Mouse (Mus musculus) intestine, embryonic 15.5 days (tissue): ENCODE results near the gene 4931429L15Rik. TPM values are rescaled to one million over a fixed set of nuclear protein-coding genes. Genes with fewer than 3 reads are reported as not detected.

Experiments used
- ATAC-seq: fragments of 200-750 bp; cut with Nextera tagmentation; 2 replicates; pipeline ENCODE4 v1.8.0; 2017; ENCODE audit warnings: moderate TSS enrichment, moderate library complexity
- H3K27ac ChIP-seq: fragments of 300-500 bp; sonication (generic); 2 replicates; pipeline ENCODE4 v1.5.1; 2015; ENCODE audit warnings: mild to moderate bottlenecking, inconsistent platforms
- H3K27me3 ChIP-seq: fragments of 300-500 bp; sonication (generic); replicated peaks from 2 replicates; pipeline ENCODE4 v1.6.1; 2015; ENCODE audit warnings: inconsistent platforms
- H3K36me3 ChIP-seq: fragments of 300-500 bp; sonication (generic); 2 replicates; pipeline ENCODE4 v1.6.1; 2015; ENCODE audit warnings: inconsistent platforms
- H3K4me1 ChIP-seq: fragments of 300-500 bp; sonication (generic); replicated peaks from 2 replicates; pipeline ENCODE4 v1.6.1; 2015; ENCODE audit warnings: inconsistent platforms
- H3K4me2 ChIP-seq: fragments of 300-500 bp; sonication (generic); replicated peaks from 2 replicates; pipeline ENCODE4 v1.6.1; 2015; ENCODE audit warnings: mild to moderate bottlenecking, inconsistent platforms
- H3K4me3 ChIP-seq: fragments of 300-500 bp; sonication (generic); replicated peaks from 2 replicates; pipeline ENCODE4 v1.5.1; 2015; ENCODE audit warnings: inconsistent platforms
- H3K9ac ChIP-seq: fragments of 300-500 bp; sonication (generic); 2 replicates; pipeline ENCODE4 v1.6.1; 2015; ENCODE audit warnings: inconsistent platforms
- H3K9me3 ChIP-seq: fragments of 300-500 bp; sonication (generic); 2 replicates; pipeline ENCODE4 v1.6.1; 2016; ENCODE audit warnings: inconsistent platforms
- WGBS: fragments of 180-500 bp; shearing (Covaris S2); methylation state at CpG from one replicate; pipeline ENCODE4 v1.1.7; 2015; 5-methylcytosine and 5-hydroxymethylcytosine counted together
- polyA plus RNA-seq: library from polyadenylated mRNA; unstranded; fragments of >200 nt; fragmentation: Nextera tagmentation; extraction: Ambion mirVana; gene quantifications from 2 replicates; pipeline ENCODE4 v1.2.1, GENCODE M21; 2015

4931429L15Rik gene
- polyA plus RNA-seq, 1 experiment from 2014 or later, result not detected

DNA sequence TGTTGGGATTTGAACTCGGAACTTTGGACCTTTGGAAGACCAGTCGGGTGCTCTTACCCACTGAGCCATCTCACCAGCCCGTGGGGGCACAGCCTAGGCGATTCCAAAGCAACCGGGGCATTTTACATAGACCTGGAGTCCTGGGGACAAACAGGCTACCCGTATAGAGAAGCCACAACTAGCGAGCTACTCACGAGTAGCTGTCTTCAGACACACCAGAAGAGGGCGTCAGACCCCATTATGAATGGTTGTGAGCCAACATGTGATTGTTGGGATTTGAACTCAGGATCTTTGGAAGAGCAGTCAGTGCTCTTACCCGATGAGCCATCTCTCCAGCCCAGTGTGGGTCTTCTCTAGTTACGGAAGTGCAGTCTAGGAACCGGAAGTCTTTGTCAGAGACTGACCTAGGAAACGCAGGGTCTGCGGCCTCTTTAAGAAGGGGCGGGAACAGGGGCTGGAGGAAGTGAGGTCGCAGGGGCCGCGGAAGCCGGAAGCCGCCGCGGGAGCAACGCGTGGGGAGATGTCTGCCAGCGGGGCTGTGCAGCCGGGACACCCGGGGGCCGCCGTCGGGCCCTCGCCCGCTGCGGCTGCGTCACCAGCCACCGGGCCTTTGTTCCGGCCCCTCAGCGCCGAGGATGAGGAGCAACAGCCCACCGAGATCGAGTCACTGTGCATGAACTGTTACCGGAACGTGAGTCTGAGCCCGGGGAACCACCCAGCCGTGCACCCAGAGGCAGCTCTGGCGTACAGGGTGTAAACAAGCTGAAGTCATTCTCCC lies 46.9 kb downstream of the 4931429L15Rik start, which contains the start of gene Zpr1:
Gene Zpr1, plus strand, starts transcription at position 388 of the 778 bp plus-strand sequence.
- peak; percentile 97 for ATAC-seq
- H3K9ac ChIP-seq, result peak within 1 kb of the TSS; percentile 64
- 5% methylated on average over 45 of the region's 45 CpGs for WGBS
- peak within 1 kb of the TSS; percentile 82 for H3K4me2 ChIP-seq
- H3K27ac ChIP-seq, result peak within 1 kb of the TSS; percentile 54
- H3K36me3 ChIP-seq, result peaks cover 21% of the 10 kb centered on the region; the same call in 1 of the 2 replicates
- peaks cover 15% of the 10 kb centered on the region for H3K27me3 ChIP-seq
- no peaks in the 10 kb centered on the region for H3K9me3 ChIP-seq
- H3K4me1 ChIP-seq, result 0 out of 2 replicates have a peak, but pooled peaks cover 6% of the 10 kb centered on the region
- H3K4me3 ChIP-seq, result peak within 1 kb of the TSS; percentile 94

DNA sequence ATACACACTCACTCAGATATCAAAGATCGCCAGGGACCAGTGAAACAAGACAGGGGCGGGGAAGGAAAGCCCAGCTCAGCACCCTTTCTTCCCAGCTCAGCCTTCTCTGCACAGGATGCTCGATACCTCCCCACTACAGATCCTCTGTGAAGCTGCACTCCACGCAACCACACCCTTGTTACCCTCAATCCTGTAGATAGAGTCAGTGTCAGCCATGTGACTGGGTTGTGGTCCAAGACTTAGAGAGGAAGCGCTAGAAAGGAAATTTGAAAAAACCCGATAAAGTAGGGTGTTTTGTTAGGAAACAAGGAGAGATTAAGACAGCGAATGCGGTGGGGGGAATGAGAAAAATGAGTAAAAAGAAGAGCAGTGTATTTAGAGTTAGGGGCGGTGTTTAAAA lies 47.7 kb downstream of the 4931429L15Rik start:
- peaks cover 15% of the 10 kb centered on the region for H3K27me3 ChIP-seq

DNA sequence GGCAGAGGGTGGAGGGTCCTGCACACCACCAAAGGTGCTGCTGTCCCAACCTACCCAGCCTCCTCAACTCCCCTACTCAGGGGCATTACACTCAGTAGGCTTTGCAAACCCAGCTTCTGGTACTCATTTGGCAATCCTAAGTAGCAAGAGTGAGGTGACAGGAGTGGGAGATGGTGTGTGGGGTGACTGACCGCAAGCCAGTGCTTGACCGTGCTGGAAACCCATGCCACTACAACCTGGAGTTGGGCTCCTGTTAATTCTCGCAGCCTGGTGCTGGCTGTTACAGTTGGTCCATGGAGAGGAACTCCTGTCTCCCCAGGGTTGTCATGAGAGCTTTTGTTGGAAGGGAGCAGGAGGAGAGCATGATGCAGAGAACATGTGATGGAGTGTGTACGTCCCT lies 49.0 kb downstream of the 4931429L15Rik start:
- Histone ChIP-seq H3K36me3 (0 out of 2 replicates have a peak, but pooled peaks cover 10% of the 10 kb centered on the region), H3K4me3 (no peak overlapping the region), H3K27me3 (peaks cover 15% of the 10 kb centered on the region), H3K4me2 (no peak overlapping the region), H3K4me1 (0 out of 2 replicates have a peak, but pooled peaks cover 6% of the 10 kb centered on the region), H3K9ac (no peak overlapping the region), H3K27ac (no peak overlapping the region), H3K9me3 (no peaks in the 10 kb centered on the region)
- ATAC-seq, result no peak
- WGBS, result 95% methylated on average over 4 of the region's 4 CpGs

More for the DNA sequence above, 47.7 kb downstream of the 4931429L15Rik start:
- ATAC-seq, result no peak
- Histone ChIP-seq H3K4me3 (no peak overlapping the region), H3K4me2 (no peak overlapping the region), H3K27ac (no peak overlapping the region), H3K4me1 (0 out of 2 replicates have a peak, but pooled peaks cover 6% of the 10 kb centered on the region), H3K9me3 (no peaks in the 10 kb centered on the region), H3K36me3 (0 out of 2 replicates have a peak, but pooled peaks cover 13% of the 10 kb centered on the region), H3K9ac (no peak overlapping the region)
- WGBS, result 76% methylated on average over 9 of the region's 9 CpGs

DNA sequence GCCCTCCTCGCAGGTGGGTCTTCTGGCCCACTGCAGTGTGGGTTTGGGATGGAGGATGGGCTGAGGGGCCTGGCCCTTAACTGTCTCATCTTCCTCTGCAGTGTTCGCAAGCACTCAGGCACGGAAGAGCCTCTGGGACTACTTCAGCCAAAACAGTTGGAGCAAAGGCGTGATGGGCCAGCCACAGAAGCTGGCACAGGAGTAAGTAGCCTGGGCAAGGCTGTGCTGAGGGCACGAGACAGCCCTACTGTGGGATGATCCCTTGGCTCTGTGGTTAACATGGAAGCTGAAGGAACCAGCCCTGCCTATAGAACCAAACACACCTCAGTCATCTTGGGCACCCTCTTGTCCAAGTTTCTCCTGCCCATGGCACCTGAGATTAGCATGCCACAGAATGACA lies 50.7 kb downstream of the 4931429L15Rik start:
- Histone ChIP-seq H3K4me1 (0 out of 2 replicates have a peak, but pooled peaks cover 6% of the 10 kb centered on the region), H3K36me3 (no peaks in the 10 kb centered on the region), H3K27ac (no peak overlapping the region), H3K4me3 (no peak overlapping the region), H3K9ac (no peak overlapping the region), H3K27me3 (peaks cover 15% of the 10 kb centered on the region), H3K4me2 (no peak overlapping the region), H3K9me3 (no peaks in the 10 kb centered on the region)
- no peak for ATAC-seq
- WGBS, result 85% methylated on average over 5 of the region's 5 CpGs

DNA sequence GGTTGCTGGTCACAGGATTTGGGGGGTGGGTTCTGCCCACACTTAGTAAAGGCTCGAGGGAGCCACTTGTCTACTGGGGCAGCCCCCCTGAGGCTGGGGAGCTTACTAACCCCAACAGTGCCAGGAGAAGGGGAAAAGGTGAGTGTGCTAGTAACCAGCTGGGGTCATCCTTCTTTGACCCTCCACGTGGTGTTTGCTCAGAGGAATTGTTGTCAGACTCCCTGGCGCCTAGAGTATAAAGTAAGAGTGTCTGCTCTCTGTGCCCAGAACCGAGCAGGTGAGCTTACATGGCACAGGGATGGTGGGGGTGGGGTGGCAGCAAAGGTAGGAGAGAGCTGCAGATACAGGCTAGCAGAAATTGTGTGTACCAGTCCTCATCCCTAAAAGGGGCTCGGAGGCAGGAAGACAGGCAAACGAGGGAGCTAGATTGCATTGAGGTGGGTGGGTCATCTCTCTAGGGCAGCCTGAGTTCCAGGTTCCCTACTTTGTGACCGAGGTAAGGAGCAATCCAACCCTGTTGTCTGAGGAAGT lies 51.4 kb downstream of the 4931429L15Rik start, which contains the start of gene Apoa5:
Gene Apoa5, plus strand, starts transcription at position 291 of the 531 bp plus-strand sequence.
- Histone ChIP-seq H3K9me3 (no peaks in the 10 kb centered on the region), H3K27ac (no peak within 1 kb of the TSS), H3K4me2 (no peak within 1 kb of the TSS), H3K36me3 (no peaks in the 10 kb centered on the region), H3K27me3 (peaks cover 15% of the 10 kb centered on the region), H3K9ac (no peak within 1 kb of the TSS), H3K4me3 (no peak within 1 kb of the TSS), H3K4me1 (no peaks in the 10 kb centered on the region)
- 40% methylated on average over 7 of the region's 7 CpGs for WGBS
- no peak for ATAC-seq

DNA sequence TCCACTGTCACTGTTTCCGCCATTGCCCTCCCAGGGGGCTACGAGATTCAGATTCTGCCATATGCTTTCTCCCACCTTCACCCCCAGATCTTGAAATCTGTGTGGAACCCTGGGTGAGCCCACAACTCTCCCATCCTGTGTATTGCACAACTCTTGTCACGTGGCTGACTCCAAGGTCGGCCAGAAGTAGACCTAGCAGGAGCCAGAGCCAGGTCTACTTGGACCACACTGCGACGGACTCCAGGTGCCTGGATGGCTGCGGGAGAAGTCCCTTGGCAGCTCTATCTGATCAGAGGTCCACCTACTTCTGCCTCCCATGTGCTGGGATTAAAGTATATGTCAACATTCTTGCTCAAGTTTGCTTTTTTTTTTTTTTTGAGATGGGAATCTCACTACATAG lies 58.7 kb downstream of the 4931429L15Rik start:
- Histone ChIP-seq H3K27ac (no peak overlapping the region), H3K4me3 (no peak overlapping the region), H3K9me3 (no peaks in the 10 kb centered on the region), H3K4me1 (no peaks in the 10 kb centered on the region), H3K9ac (no peak overlapping the region), H3K36me3 (no peaks in the 10 kb centered on the region), H3K27me3 (no peaks in the 10 kb centered on the region), H3K4me2 (no peak overlapping the region)
- no peak for ATAC-seq
- WGBS, result 83% methylated on average over 7 of the region's 7 CpGs

DNA sequence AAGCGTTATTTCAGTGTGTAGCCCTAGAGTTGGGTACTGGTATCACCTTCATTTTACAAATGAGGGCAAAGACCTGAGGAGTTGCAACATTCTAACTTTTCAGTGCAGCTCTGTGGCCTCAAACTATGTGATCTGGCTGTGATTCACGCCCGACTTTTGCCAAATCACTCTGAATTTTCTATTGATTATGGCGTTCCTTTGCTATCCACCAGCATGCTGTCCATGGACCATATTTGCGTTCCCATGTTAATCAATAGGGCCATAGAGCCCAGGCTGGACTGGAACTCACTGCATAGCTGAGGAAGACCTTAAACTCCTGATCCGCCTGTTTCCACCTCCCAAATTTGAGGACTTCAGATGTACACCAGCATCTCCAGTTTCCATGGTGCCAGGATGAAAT lies 60.7 kb downstream of the 4931429L15Rik start:
- 87% methylated on average over 6 of the region's 6 CpGs for whole genome bisulfite sequencing
- no peak for ATAC-seq
- H3K27ac ChIP-seq, result no peak overlapping the region
- H3K4me1 ChIP-seq, result no peaks in the 10 kb centered on the region
- H3K9ac ChIP-seq, result no peak overlapping the region
- H3K4me3 ChIP-seq, result no peak overlapping the region
- H3K4me2 ChIP-seq, result no peak overlapping the region
- H3K36me3 ChIP-seq, result no peaks in the 10 kb centered on the region
- H3K27me3 ChIP-seq, result no peaks in the 10 kb centered on the region
- no peaks in the 10 kb centered on the region for H3K9me3 ChIP-seq

DNA sequence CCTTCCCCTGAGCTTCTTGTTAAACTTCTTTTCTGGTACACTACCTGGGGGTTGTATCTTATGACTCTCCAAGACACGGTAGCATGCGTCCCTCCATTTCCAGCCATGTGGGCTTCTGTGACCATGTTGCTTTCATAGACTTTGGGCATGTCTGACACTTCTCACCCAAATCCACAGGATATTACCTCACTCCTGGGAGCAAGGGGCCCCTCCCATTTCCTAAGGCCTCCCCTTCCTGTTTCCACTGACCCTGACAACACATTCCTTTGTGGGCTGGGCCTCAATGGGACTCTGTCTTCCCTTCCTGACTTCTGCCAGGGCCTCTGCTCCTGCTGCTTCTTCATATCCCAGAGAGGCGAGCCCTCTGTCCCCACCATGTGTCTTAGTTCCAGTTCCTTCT lies 62.2 kb downstream of the 4931429L15Rik start:
- H3K36me3 ChIP-seq, result no peaks in the 10 kb centered on the region
- H3K9me3 ChIP-seq, result no peaks in the 10 kb centered on the region
- no peaks in the 10 kb centered on the region for H3K4me1 ChIP-seq
- whole genome bisulfite sequencing, result 84% methylated on average over 3 of the region's 3 CpGs
- no peak overlapping the region for H3K4me3 ChIP-seq
- no peak overlapping the region for H3K27ac ChIP-seq
- no peak overlapping the region for H3K9ac ChIP-seq
- H3K4me2 ChIP-seq, result no peak overlapping the region
- H3K27me3 ChIP-seq, result no peaks in the 10 kb centered on the region
- 0 out of 2 replicates have a peak, but pooled peaks have one; percentile 28 for ATAC-seq

DNA sequence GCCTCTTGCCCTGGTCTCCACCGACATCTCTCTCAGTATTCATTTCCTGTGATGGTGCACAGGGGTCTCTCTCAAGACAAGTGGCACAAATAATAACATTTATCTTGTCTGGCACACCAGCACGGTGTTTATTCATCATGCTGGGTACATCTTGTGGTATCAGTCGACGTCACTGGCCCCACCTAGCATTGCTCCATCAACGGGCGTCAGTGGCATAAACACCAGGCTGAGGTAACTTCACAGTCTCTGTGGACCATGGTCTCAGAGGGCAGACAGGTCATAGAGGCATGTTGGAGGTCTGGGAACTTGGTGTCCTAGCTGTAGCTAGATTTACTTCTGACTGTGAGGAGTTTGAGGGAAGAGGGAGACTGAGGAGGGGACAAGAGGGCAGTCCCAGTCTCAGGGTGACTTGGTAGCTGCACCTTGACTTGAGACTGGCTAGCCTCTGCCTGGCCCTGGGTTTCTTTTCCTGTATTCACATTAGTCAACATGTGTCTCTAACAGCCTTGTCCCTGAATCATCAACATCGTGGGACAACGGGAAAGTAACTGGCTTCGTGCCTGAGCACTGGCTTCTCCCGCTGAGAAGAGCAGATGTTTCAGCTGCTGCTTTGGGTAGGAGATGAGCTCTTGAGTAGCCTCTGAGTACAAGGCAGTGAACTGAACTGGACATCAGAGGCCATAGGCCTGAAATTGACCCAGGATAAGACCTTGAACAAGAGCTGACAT lies 63.0 kb downstream of the 4931429L15Rik start:
- H3K4me1 ChIP-seq, result no peaks in the 10 kb centered on the region
- no peaks in the 10 kb centered on the region for H3K27me3 ChIP-seq
- ATAC-seq, result no peak
- no peak overlapping the region for H3K4me2 ChIP-seq
- WGBS, result 79% methylated on average over 10 of the region's 10 CpGs
- no peaks in the 10 kb centered on the region for H3K9me3 ChIP-seq
- no peak overlapping the region for H3K9ac ChIP-seq
- no peak overlapping the region for H3K27ac ChIP-seq
- no peak overlapping the region for H3K4me3 ChIP-seq
- H3K36me3 ChIP-seq, result no peaks in the 10 kb centered on the region

DNA sequence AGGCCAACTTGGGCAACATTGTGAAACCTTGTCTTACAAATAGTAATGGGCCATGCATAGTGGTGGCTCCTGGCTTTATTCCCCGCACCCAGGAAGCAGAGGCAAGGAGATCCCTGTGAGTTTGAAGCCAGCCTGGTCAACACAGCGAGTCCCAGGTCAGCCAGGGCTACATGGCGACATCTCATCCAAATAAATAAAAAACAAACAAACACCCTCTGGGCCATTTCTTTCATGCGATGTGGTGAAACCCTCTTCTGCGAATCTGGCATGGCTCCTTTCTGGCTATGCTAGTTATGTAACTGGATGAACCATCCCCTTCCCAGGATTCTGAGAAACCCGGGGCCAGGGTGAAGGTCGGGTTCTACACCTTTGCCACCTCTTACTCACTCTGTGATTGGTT lies 63.6 kb downstream of the 4931429L15Rik start:
- no peaks in the 10 kb centered on the region for H3K27me3 ChIP-seq
- 85% methylated on average over 7 of the region's 7 CpGs for WGBS
- H3K4me1 ChIP-seq, result no peaks in the 10 kb centered on the region
- H3K9me3 ChIP-seq, result no peaks in the 10 kb centered on the region
- H3K4me3 ChIP-seq, result no peak overlapping the region
- ATAC-seq, result no peak
- H3K9ac ChIP-seq, result no peak overlapping the region
- H3K27ac ChIP-seq, result no peak overlapping the region
- no peak overlapping the region for H3K4me2 ChIP-seq
- no peaks in the 10 kb centered on the region for H3K36me3 ChIP-seq
